Mouse (Mus musculus): ENCODE data around the gene Tpst2.

Tpst2 gene

GRCm38 (mm10) chr5:112329805-112330564 lies 53.5 kb downstream of the Tpst2 start:
- DNase-seq (ENCODE audit: low spot score), result no peak

- peak; percentile 56 for DNase-seq (ENCODE audit: low spot score)
These were observed 59.0 kb downstream of the Tpst2 start for GRCm38 (mm10) chr5:112335473-112335872.

GRCm38 (mm10) chr5:112337004-112337403 lies 60.5 kb downstream of the Tpst2 start:
- DNase-seq (ENCODE audit: low spot score), result no peak

- no peak for DNase-seq (ENCODE audit: low spot score)
These were observed 62.7 kb downstream of the Tpst2 start for GRCm38 (mm10) chr5:112339215-112339614.

- DNase-seq (ENCODE audit: low spot score), result peak; percentile 86
These were observed 66.1 kb downstream of the Tpst2 start, which contains the start of the genes Srrd and Hps4 for GRCm38 (mm10) chr5:112342463-112343204. TSS of gene Srrd (minus strand) at chr5:112343040. TSS of gene Hps4 (plus strand) at chr5:112343083.

GRCm38 (mm10) chr5:112343205-112343595 lies 66.7 kb downstream of the Tpst2 start:
- DNase-seq (ENCODE audit: low spot score), result peak; percentile 45

- peak; percentile 70 for DNase-seq (ENCODE audit: low spot score)
These were observed 67.8 kb downstream of the Tpst2 start for GRCm38 (mm10) chr5:112344092-112344960.

GRCm38 (mm10) chr5:112346211-112346965 lies 69.9 kb downstream of the Tpst2 start:
- DNase-seq (ENCODE audit: low spot score), result no peak

GRCm38 (mm10) chr5:112349169-112349568 lies 72.7 kb downstream of the Tpst2 start:
- DNase-seq (ENCODE audit: low spot score), result no peak

GRCm38 (mm10) chr5:112355493-112355892 lies 79.0 kb downstream of the Tpst2 start:
- no peak for DNase-seq (ENCODE audit: low spot score)

- DNase-seq (ENCODE audit: low spot score), result no peak
These were observed 79.4 kb downstream of the Tpst2 start, which contains the start of gene Gm6583 for GRCm38 (mm10) chr5:112355910-112356309. TSS of gene Gm6583 (minus strand) at chr5:112356033.

- no peak for DNase-seq (ENCODE audit: low spot score)
These were observed 79.8 kb downstream of the Tpst2 start for GRCm38 (mm10) chr5:112356322-112356721.

- DNase-seq (ENCODE audit: low spot score), result no peak
These were observed 83.0 kb downstream of the Tpst2 start for GRCm38 (mm10) chr5:112359520-112359919.

- no peak for DNase-seq (ENCODE audit: low spot score)
These were observed 83.6 kb downstream of the Tpst2 start for GRCm38 (mm10) chr5:112360077-112360476.

GRCm38 (mm10) chr5:112364184-112364797 lies 87.8 kb downstream of the Tpst2 start:
- DNase-seq (ENCODE audit: low spot score), result no peak

Data from layer of hippocampus, adult 11-12 months (tissue).